Mouse (Mus musculus): ENCODE measurements around the gene Tns1. TPM values are rescaled to one million over a fixed set of nuclear protein-coding genes. Genes with fewer than 3 reads are reported as not detected.
"Not testable (repeated sequence)": the region's sequence is repeated elsewhere in the genome, so short reads cannot be mapped to it uniquely, and the experiment has no call there.

Tns1 gene
- total RNA-seq, 1 experiment from 2014 or later, result 436 TPM

GRCm38 (mm10) chr1:73910111-73910510, 214.1 kb downstream of the Tns1 start:
- no peak for DNase-seq

GRCm38 (mm10) chr1:73909191-73909983, 214.9 kb downstream of the Tns1 start:
- DNase-seq, result no peak

- DNase-seq, result no peak
Measured at GRCm38 (mm10) chr1:73908081-73908960, 215.9 kb downstream of the Tns1 start.

- no peak for DNase-seq
Measured at GRCm38 (mm10) chr1:73907166-73907565, 217.1 kb downstream of the Tns1 start.

GRCm38 (mm10) chr1:73906376-73906775, 217.9 kb downstream of the Tns1 start:
- DNase-seq, result peak; percentile 46

- DNase-seq, result no peak
Measured at GRCm38 (mm10) chr1:73905811-73906190, 218.4 kb downstream of the Tns1 start.

- DNase-seq, result no peak
Measured at GRCm38 (mm10) chr1:73905111-73905810, 219.0 kb downstream of the Tns1 start.

- DNase-seq, result no peak
Measured at GRCm38 (mm10) chr1:73904641-73905040, 219.6 kb downstream of the Tns1 start.

GRCm38 (mm10) chr1:73903035-73903434, 221.2 kb downstream of the Tns1 start:
- no peak for DNase-seq

- DNase-seq, result peak; percentile 71
Measured at GRCm38 (mm10) chr1:73902171-73902991, 221.9 kb downstream of the Tns1 start.

GRCm38 (mm10) chr1:73901496-73901899, 222.8 kb downstream of the Tns1 start:
- peak; percentile 72 for DNase-seq

GRCm38 (mm10) chr1:73895451-73895850, 228.8 kb downstream of the Tns1 start:
- not testable (repeated sequence) for DNase-seq

- no peak for DNase-seq
Measured at GRCm38 (mm10) chr1:73880731-73881130, 243.5 kb downstream of the Tns1 start.

- no peak for DNase-seq
Measured at GRCm38 (mm10) chr1:73875676-73876218, 248.5 kb downstream of the Tns1 start.

GRCm38 (mm10) chr1:73864314-73864713, 259.9 kb downstream of the Tns1 start:
- DNase-seq, result no peak

- no peak for DNase-seq
Measured at GRCm38 (mm10) chr1:73863074-73863431, 261.2 kb downstream of the Tns1 start.

GRCm38 (mm10) chr1:73862323-73863073, 261.8 kb downstream of the Tns1 start:
- peak; percentile 59 for DNase-seq

GRCm38 (mm10) chr1:73860421-73860820, 263.8 kb downstream of the Tns1 start:
- DNase-seq, result no peak

Measured in adrenal gland, postnatal 25 days (tissue).